Mouse (Mus musculus): Measurements from ENCODE around the gene Gm7361. TPM values are rescaled to one million over a fixed set of nuclear protein-coding genes. Genes with fewer than 3 reads are reported as not detected.
"Not testable (repeated sequence)": the region's sequence is repeated elsewhere in the genome, so short reads cannot be mapped to it uniquely, and the experiment has no call there.

The Gm7361 gene
- not detected in 2 replicates for total RNA-seq (2015; ENCODE audit: low replicate concordance)
- not detected in 2 replicates for total RNA-seq (2017; ENCODE audit: low replicate concordance)

- not testable (repeated sequence) for ATAC-seq (replicated peaks; ENCODE audit: low FRiP score, poor library complexity, severe bottlenecking)
Observed at GRCm38 (mm10) chr5:26257391-26257790, at the start of gene Gm7361. Gm7361 (plus strand) TSS chr5:26257691.

DNA sequence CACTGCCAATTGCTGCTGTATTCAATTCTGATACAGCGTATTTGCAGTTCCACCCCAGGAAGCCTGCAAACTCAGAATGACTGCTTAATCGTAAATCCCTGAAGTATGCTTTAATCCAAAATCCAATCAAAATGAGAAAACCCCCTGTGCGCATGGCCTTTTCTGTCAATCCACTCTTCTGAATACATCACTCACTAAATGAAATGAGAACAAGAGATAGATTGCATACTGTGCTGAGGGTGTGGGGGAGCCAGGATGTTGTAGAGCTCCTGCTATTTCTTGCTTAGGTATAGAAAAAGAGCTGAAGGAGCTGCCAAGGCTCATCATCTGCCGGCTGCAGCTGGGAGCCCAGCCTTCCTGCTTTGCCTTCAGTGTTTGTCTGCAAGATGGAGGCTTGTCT, 46.5 kb upstream of the Gm7361 start:
- no peak for ATAC-seq (replicated peaks; ENCODE audit: low FRiP score, poor library complexity, severe bottlenecking)

- ATAC-seq (replicated peaks; ENCODE audit: low FRiP score, poor library complexity, severe bottlenecking) = no peak
Observed at GRCm38 (mm10) chr5:26222076-26222475, 35.4 kb upstream of the Gm7361 start.

GRCm38 (mm10) chr5:26266656-26267055, 9.2 kb downstream of the Gm7361 start:
- not testable (repeated sequence) for ATAC-seq (replicated peaks; ENCODE audit: low FRiP score, poor library complexity, severe bottlenecking)

DNA sequence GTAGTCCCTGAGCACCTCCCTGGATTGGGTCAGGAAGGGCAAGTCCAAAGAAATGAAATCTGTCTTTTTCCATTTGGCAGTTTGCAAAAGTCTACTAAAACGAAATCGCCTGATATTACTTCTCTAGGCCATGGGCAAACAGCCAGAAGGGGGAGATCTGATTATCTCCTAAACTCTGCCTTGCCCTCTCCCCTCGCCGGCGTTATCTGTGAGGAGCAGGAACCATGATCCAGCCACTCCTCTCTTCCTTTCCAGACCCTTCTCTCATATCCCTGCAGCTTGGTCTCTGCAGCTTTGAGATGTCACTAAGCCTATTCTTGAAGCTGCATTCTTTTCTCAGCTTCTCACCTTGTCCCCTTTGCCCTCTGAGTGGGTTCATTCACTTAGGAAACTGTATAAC, 22.9 kb downstream of the Gm7361 start:
- ATAC-seq (replicated peaks; ENCODE audit: low FRiP score, poor library complexity, severe bottlenecking) = no peak

DNA sequence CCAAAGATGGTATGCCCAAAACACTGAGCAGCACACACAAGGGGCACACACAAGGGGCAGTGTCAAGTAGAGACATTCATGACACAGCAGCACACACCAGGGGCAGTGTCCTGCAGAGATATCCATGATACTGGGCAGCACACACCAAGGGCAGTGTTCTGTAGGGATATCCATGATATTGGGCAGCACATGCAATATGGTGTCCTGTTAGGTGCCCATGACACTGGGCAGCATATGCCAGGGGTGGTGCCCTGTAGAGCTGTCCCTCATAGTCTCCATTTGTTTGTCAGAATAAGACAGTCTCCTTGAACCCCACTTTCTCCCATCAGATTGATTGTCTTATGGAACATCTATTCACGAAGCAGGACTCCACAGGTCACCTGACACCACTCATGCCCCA, 24.2 kb downstream of the Gm7361 start:
- no peak for ATAC-seq (replicated peaks; ENCODE audit: low FRiP score, poor library complexity, severe bottlenecking)

DNA sequence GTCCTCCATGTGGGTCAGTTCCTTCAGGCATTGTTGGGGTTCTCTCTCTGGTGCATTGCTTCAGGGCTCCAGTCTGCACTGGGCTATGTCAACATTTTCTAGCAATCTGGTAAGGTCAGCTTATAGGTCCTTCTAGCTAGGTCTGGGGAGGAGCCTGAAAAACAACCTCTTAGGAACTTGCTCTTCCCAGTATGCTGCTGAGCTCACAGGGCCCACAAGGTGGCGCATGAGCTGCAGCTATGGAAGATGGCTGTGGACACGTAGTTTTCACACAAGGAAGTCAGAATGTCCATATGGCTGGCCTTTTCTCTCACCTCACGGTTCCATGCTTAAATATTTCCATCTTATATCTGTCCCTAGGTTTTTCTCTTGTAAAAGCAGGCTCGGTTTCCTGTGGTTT, 24.8 kb downstream of the Gm7361 start:
- ATAC-seq (replicated peaks; ENCODE audit: low FRiP score, poor library complexity, severe bottlenecking) = no peak

DNA sequence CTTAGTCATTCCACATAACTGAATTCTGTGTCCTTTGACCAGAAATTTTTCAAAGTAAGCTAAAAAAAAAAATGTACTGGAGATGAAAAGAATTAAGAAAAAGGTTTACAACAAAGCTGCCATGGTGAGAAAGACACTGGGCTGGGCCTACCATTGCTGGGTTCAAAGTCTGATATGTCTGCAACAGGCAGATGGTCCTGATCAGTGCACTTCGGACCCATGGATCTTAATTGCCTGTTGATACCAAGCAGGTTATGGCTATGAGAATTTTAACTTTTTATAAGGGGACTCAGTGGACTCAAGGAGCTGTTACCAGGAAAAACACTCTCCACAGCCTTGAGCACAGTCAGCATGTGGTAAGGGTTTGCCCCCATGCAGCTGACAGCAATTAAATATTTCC, 25.9 kb downstream of the Gm7361 start:
- no peak for ATAC-seq (replicated peaks; ENCODE audit: low FRiP score, poor library complexity, severe bottlenecking)

DNA sequence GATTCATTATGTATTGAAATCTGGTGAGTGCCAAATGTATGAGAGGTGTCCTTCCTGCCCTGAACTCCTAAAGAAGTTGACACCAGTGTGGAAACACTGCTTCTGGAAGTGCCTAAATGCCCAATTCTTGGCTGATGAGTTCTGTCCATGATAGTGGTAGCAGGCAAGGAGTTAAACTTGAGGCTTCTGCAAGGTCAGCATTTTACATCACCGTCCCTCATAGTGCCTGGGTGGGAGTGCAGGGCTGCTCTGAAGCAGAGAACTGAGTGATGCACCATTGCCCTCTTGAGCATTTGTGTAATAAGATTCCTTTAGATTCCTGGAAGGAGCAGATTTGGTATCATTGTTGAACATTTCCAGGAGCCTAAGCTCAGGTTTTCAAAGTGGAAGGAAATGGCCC, 34.1 kb downstream of the Gm7361 start:
- no peak for ATAC-seq (replicated peaks; ENCODE audit: low FRiP score, poor library complexity, severe bottlenecking)

GRCm38 (mm10) chr5:26293258-26293657, 35.8 kb downstream of the Gm7361 start:
- no peak for ATAC-seq (replicated peaks; ENCODE audit: low FRiP score, poor library complexity, severe bottlenecking)

Other genes with a start within 250 kb of the Gm7361 start
- gene Gm5862, start 234.8 kb upstream of the Gm7361 start, total RNA-seq (2015; ENCODE audit: low replicate concordance) = not detected in 2 replicates
- gene Gm5862, start 234.8 kb upstream of the Gm7361 start, total RNA-seq (2017; ENCODE audit: low replicate concordance) = not detected in 2 replicates
- gene Speer4a, start 218.1 kb upstream of the Gm7361 start, total RNA-seq (2015; ENCODE audit: low replicate concordance) = not detected in 2 replicates
- gene Speer4a, start 218.1 kb upstream of the Gm7361 start, total RNA-seq (2017; ENCODE audit: low replicate concordance) = not detected in 2 replicates
- not detected in 2 replicates for gene Gm7347, start 199.1 kb upstream of the Gm7361 start, total RNA-seq (2015; ENCODE audit: low replicate concordance)
- not detected in 2 replicates for gene Gm7347, start 199.1 kb upstream of the Gm7361 start, total RNA-seq (2017; ENCODE audit: low replicate concordance)
- gene Gm10471, start 168.4 kb upstream of the Gm7361 start, total RNA-seq (2015; ENCODE audit: low replicate concordance) = not detected in 2 replicates
- not detected in 2 replicates for gene Gm10471, start 168.4 kb upstream of the Gm7361 start, total RNA-seq (2017; ENCODE audit: low replicate concordance)
- gene 5031410I06Rik, start 152.3 kb upstream of the Gm7361 start, total RNA-seq (2015; ENCODE audit: low replicate concordance) = not detected in 2 replicates
- gene 5031410I06Rik, start 152.3 kb upstream of the Gm7361 start, total RNA-seq (2017; ENCODE audit: low replicate concordance) = not detected in 2 replicates
- gene Gm10220, start 136.3 kb upstream of the Gm7361 start, total RNA-seq (2015; ENCODE audit: low replicate concordance) = not detected in 2 replicates
- gene Gm10220, start 136.3 kb upstream of the Gm7361 start, total RNA-seq (2017; ENCODE audit: low replicate concordance) = not detected in 2 replicates

Measured in erythroblast, adult 5-6 weeks (primary cell).